Mouse (Mus musculus) layer of hippocampus, postnatal 14 days (tissue): ENCODE measurements around the gene Uqcrq. TPM values are rescaled to one million over a fixed set of nuclear protein-coding genes. Genes with fewer than 3 reads are reported as not detected.

Experiments
- DNase-seq, 2 experiments: peaks; one replicate each; pipeline ENCODE4 v3.0.0; 2021 to 2022; ENCODE audit warnings: low spot score in 2 of 2, mixed read lengths in 1 of 2
- microRNA-seq, 2 experiments: library from miRNA; unstranded; fragments of <30 nt; microRNA quantifications; one replicate each; pipeline ENCODE4 v1.2.0; 2021
- total RNA-seq, 2 experiments: library from RNA; stranded (reverse); gene quantifications; 2 replicates each; pipeline ENCODE4 v1.2.3; 2021

Uqcrq gene
- total RNA-seq, 2 experiments from 2014 or later, result 539 to 559 TPM

- no peak for DNase-seq
Measured at GRCm38 (mm10) chr11:53418048-53418447, 12.6 kb downstream of the Uqcrq start.

GRCm38 (mm10) chr11:53413871-53414270 is 16.8 kb downstream of the Uqcrq start:
- DNase-seq, result no peak

GRCm38 (mm10) chr11:53411738-53412137 is 18.9 kb downstream of the Uqcrq start:
- DNase-seq, result no peak

- DNase-seq, result no peak
Measured at GRCm38 (mm10) chr11:53403638-53404037, 27.0 kb downstream of the Uqcrq start.

GRCm38 (mm10) chr11:53393856-53394255 is 36.8 kb downstream of the Uqcrq start:
- no peak for DNase-seq

- no peak for DNase-seq
Measured at GRCm38 (mm10) chr11:53383758-53384428, 46.7 kb downstream of the Uqcrq start.

- DNase-seq, result no peak
Measured at GRCm38 (mm10) chr11:53378918-53379317, 51.7 kb downstream of the Uqcrq start.

Small RNA genes within 50 kb of the gene (microRNA-seq; reads per million reads assigned to microRNA genes)
- gene Mir6920, result 0.23 to 1.4 reads per million in 2 experiments

Other genes starting within 250 kb of the Uqcrq start
- gene Hspa4, start 130.4 kb downstream of the Uqcrq start, total RNA-seq, result 100 to 1,000 TPM; 177 to 192 TPM
- gene Zcchc10, start 106.2 kb downstream of the Uqcrq start, total RNA-seq, result 10 to 100 TPM in 1 of 2 experiments, 1 to 10 TPM in 1; 8.2 to 10.7 TPM
- 100 to 1,000 TPM; 220 to 224 TPM for gene Aff4, start 80.0 kb downstream of the Uqcrq start, total RNA-seq
- gene Leap2, start 7.7 kb downstream of the Uqcrq start, total RNA-seq, result not detected
- gene Gdf9, start 192 bp upstream of the Uqcrq start, total RNA-seq, result 1 to 10 TPM in 1 of 2 experiments, under 1 TPM in 1; 0.71 to 1.3 TPM
- gene Gm10447, start 26.3 kb upstream of the Uqcrq start, total RNA-seq, result under 1 TPM in 1 of 2 experiments, not detected in 1; 0.26 TPM
- gene Shroom1, start 26.4 kb upstream of the Uqcrq start, total RNA-seq, result 1 to 10 TPM; 4.0 to 4.5 TPM
- gene Gm9837, start 39.6 kb upstream of the Uqcrq start, total RNA-seq, result not detected
- 1 to 10 TPM; 2.4 to 2.5 TPM for gene Gm9945, start 49.3 kb upstream of the Uqcrq start, total RNA-seq
- 100 to 1,000 TPM; 106 to 108 TPM for gene Sowaha, start 49.4 kb upstream of the Uqcrq start, total RNA-seq
- 100 to 1,000 TPM; 206 to 209 TPM for gene Sept8, start 88.4 kb upstream of the Uqcrq start, total RNA-seq
- gene Kif3a, start 136.5 kb upstream of the Uqcrq start, total RNA-seq, result 100 to 1,000 TPM; 140 to 149 TPM
- not detected for gene Il4, start 187.8 kb upstream of the Uqcrq start, total RNA-seq
- not detected for gene Il13, start 203.9 kb upstream of the Uqcrq start, total RNA-seq